In the genomic region with DNA sequence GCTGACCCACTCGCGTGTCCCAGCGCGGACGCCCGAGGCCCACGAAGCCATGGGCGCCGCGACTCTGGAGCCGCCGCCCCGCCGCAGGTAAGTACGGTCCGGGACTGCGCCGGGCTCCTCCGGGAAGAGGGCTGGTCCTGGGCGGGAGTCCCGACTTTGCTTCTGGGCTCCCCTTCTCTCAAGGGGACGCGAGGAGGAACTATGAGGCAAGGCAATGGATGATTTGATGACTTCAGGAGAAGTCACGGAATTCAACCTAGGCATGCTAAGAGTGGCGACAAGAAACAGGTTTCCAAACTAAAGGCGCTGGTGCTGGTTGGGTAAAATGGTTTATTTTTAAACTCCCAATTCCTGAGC, we compare ENCODE assay signal across 7 mouse cellular contexts. TPM values are rescaled to one million over a fixed set of nuclear protein-coding genes. Genes with fewer than 3 reads are reported as not detected.
DNase-seq lines count a peak whose midpoint lies in the region; ATAC-seq and TF ChIP-seq lines count a peak whose summit lies in the region.

No protein-coding gene starts in this region.

- no peaks in the 10 kb centered on the region; the same call in 1 of the 2 replicates for H3K27me3 ChIP-seq in lung, embryonic 16.5 days (ENCODE audit: control insufficient read depth, insufficient read depth, low read depth, low read length)
- 0 out of 2 replicates have a peak, but pooled peaks cover 4% of the 10 kb centered on the region for H3K27me3 ChIP-seq in forebrain, embryonic 15.5 days
- peaks cover 7% of the 10 kb centered on the region; the same call in 1 of the 2 replicates for H3K27me3 ChIP-seq in limb, embryonic 14.5 days (ENCODE audit: control insufficient read depth, insufficient read depth, low read length)
- no peaks in the 10 kb centered on the region for H3K27me3 ChIP-seq in stomach, embryonic 14.5 days (ENCODE audit: control insufficient read depth, insufficient read depth, low read length)

- no peak for ATAC-seq in lung, embryonic 16.5 days (ENCODE audit: low read depth)
- ATAC-seq in forebrain, embryonic 15.5 days (replicated peaks), result no peak; the same call in 1 of the 2 replicates
- ATAC-seq in limb, embryonic 14.5 days (ENCODE audit: low FRiP score, low read depth), result no peak
- ATAC-seq in stomach, embryonic 14.5 days (ENCODE audit: insufficient number of reproducible peaks, insufficient read depth, low FRiP score, low read depth), result peak; percentile 75; the same call in 1 of the 2 replicates

- H3K4me1 ChIP-seq in lung, embryonic 16.5 days (replicated peaks; ENCODE audit: control insufficient read depth, insufficient read depth, low read length), result peaks cover 3% of the 10 kb centered on the region; the same call in 1 of the 2 replicates
- 0 out of 2 replicates have a peak, but pooled peaks cover 8% of the 10 kb centered on the region for H3K4me1 ChIP-seq in forebrain, embryonic 15.5 days
- H3K4me1 ChIP-seq in limb, embryonic 14.5 days (ENCODE audit: control insufficient read depth, insufficient read depth, low read length), result no peaks in the 10 kb centered on the region
- H3K4me1 ChIP-seq in stomach, embryonic 14.5 days (ENCODE audit: control insufficient read depth, insufficient read depth, low read length), result no peaks in the 10 kb centered on the region

- H3K4me3 ChIP-seq in lung, embryonic 16.5 days (ENCODE audit: low read length), result peak overlapping the region; percentile 58
- H3K4me3 ChIP-seq in forebrain, embryonic 15.5 days, result peak overlapping the region; percentile 51
- peak overlapping the region; percentile 55 for H3K4me3 ChIP-seq in limb, embryonic 14.5 days (replicated peaks; ENCODE audit: low read length)
- peak overlapping the region; percentile 43 for H3K4me3 ChIP-seq in stomach, embryonic 14.5 days (ENCODE audit: low read depth, low read length)

- H3K27ac ChIP-seq in lung, embryonic 16.5 days (ENCODE audit: low read length), result peak overlapping the region; percentile 55; the same call in 1 of the 2 replicates
- H3K27ac ChIP-seq in forebrain, embryonic 15.5 days (replicated peaks), result no peak overlapping the region
- H3K27ac ChIP-seq in limb, embryonic 14.5 days (replicated peaks; ENCODE audit: low read depth, low read length), result no peak overlapping the region
- H3K27ac ChIP-seq in stomach, embryonic 14.5 days (ENCODE audit: low read length), result no peak overlapping the region

- H3K9me3 ChIP-seq in lung, embryonic 16.5 days (ENCODE audit: control insufficient read depth, low read length), result no peaks in the 10 kb centered on the region
- H3K9me3 ChIP-seq in forebrain, embryonic 15.5 days, result no peaks in the 10 kb centered on the region
- H3K9me3 ChIP-seq in limb, embryonic 14.5 days (ENCODE audit: control insufficient read depth, low read length), result no peaks in the 10 kb centered on the region
- H3K9me3 ChIP-seq in stomach, embryonic 14.5 days (ENCODE audit: control insufficient read depth, low read depth, low read length), result no peaks in the 10 kb centered on the region

- H3K4me2 ChIP-seq in lung, embryonic 16.5 days (ENCODE audit: low read depth, low read length), result peak overlapping the region; percentile 94
- peak overlapping the region; percentile 97 for H3K4me2 ChIP-seq in forebrain, embryonic 15.5 days (replicated peaks)
- H3K4me2 ChIP-seq in limb, embryonic 14.5 days (replicated peaks; ENCODE audit: low read depth, low read length, severe bottlenecking), result peak overlapping the region; percentile 95
- H3K4me2 ChIP-seq in stomach, embryonic 14.5 days (replicated peaks; ENCODE audit: low read depth, low read length), result peak overlapping the region; percentile 82

- H3K9ac ChIP-seq in lung, embryonic 16.5 days (ENCODE audit: low read length), result peak overlapping the region; percentile 70
- peak overlapping the region; percentile 47 for H3K9ac ChIP-seq in forebrain, embryonic 15.5 days (replicated peaks)
- H3K9ac ChIP-seq in limb, embryonic 14.5 days (ENCODE audit: low read depth, low read length, severe bottlenecking), result peak overlapping the region; percentile 58
- H3K9ac ChIP-seq in stomach, embryonic 14.5 days (replicated peaks; ENCODE audit: low read depth, low read length), result peak overlapping the region; percentile 37; the same call in 1 of the 2 replicates

- no peak for DNase-seq in lung, postnatal 10 days
- DNase-seq in limb, embryonic 14.5 days (ENCODE audit: low spot score), result no peak
- DNase-seq in left cerebral cortex, adult 11 months (ENCODE audit: low spot score), result no peak
- no peak for DNase-seq in left cerebral cortex, postnatal 10 days (ENCODE audit: extremely low spot score in 1 of 2, low spot score in 2 of 2)

- no peak for TF ChIP-seq POLR2A in limb, embryonic 14.5 days (IDR thresholded peaks at IDR 0.05; ENCODE audit: borderline replicate concordance, extremely low read depth, insufficient read depth, insufficient read length)

- no peaks in the 10 kb centered on the region for H3K36me3 ChIP-seq in lung, embryonic 16.5 days (ENCODE audit: control insufficient read depth, insufficient read depth, low read length)
- no peaks in the 10 kb centered on the region for H3K36me3 ChIP-seq in forebrain, embryonic 15.5 days
- no peaks in the 10 kb centered on the region for H3K36me3 ChIP-seq in limb, embryonic 14.5 days (ENCODE audit: control insufficient read depth, insufficient read depth, low read length)
- H3K36me3 ChIP-seq in stomach, embryonic 14.5 days (ENCODE audit: control insufficient read depth, insufficient read depth, low read length), result no peaks in the 10 kb centered on the region

- intact Hi-C loops in left cerebral cortex, postnatal 10 days (cut with DNase I), result loop anchor here (2.0 to 10.0 kb wide), 2 partner anchors 72 to 272 kb away; no protein-coding TSS in a partner anchor

- WGBS in lung, embryonic 16.5 days, result under 1% methylated on average over 26 of the region's 26 CpGs
- under 1% methylated on average over 22 of the region's 26 CpGs for WGBS in forebrain, embryonic 15.5 days
- under 1% methylated on average over 24 of the region's 26 CpGs for WGBS in limb, embryonic 14.5 days
- WGBS in stomach, embryonic 14.5 days, result 2% methylated on average over 26 of the region's 26 CpGs

RNA-seq across cellular contexts. Expression of a gene that starts 0.3 kb away (rescaled TPM):
- polyA plus RNA-seq in lung, embryonic 16.5 days (2015; fragmentation: Nextera tagmentation; extraction: Ambion mirVana), result 26.7 and 27.7 TPM in 2 replicates
- 3.9 and 4.1 TPM in 2 replicates for polyA plus RNA-seq in forebrain, embryonic 15.5 days (2015; fragmentation: Nextera tagmentation; extraction: Ambion mirVana)
- polyA plus RNA-seq in limb, embryonic 14.5 days (2012; rRNA removed), result 3.0 and 3.4 TPM in 2 replicates
- 3.5 and 3.8 TPM in 2 replicates for polyA plus RNA-seq in limb, embryonic 14.5 days (2014; fragmentation: Nextera tagmentation; extraction: Ambion mirVana)
- 28.0 and 28.7 TPM in 2 replicates for polyA plus RNA-seq in stomach, embryonic 14.5 days (2014; fragmentation: Nextera tagmentation; extraction: Ambion mirVana)
- total RNA-seq in left cerebral cortex, postnatal 10 days (2021), result 1 to 10 TPM; 5.9 to 6.8 TPM
